Mouse (Mus musculus): Measurements from ENCODE around the gene Runx3. TPM values are rescaled to one million over a fixed set of nuclear protein-coding genes. Genes with fewer than 3 reads are reported as not detected.

Runx3 gene
- polyA plus RNA-seq, 1 experiment from 2014 or later = not detected

DNA sequence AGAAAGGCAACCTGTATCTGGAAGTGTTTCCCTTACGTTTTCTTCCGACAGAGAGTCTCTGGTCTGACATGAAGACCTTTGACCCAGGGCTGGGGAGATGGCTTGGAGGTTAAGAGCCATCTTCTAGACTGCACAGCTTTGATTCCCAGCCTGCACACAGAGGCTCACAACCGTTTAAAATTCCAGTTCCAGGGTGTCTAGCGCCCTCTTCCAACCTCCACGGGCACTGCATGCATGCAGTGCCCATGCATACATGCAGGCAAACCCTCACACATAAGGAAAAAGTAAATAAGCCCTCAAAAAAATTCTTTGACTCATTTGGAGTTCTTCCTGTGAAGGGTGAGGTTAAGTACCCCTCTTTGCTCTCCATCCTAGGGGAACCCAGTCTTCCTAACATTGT, 5.9 kb downstream of the Runx3 start:
- Histone ChIP-seq H3K4me3 (ENCODE audit: low read length) (no peak overlapping the region), H3K4me1 (ENCODE audit: insufficient read depth, low read length) (peaks cover 5% of the 10 kb centered on the region; the same call in 1 of the 2 replicates), H3K36me3 (ENCODE audit: insufficient read depth, low read length) (no peaks in the 10 kb centered on the region), H3K27me3 (ENCODE audit: insufficient read depth, low read length) (peaks cover 14% of the 10 kb centered on the region), H3K27ac (ENCODE audit: low read length) (no peak overlapping the region), H3K4me2 (replicated peaks; ENCODE audit: low read depth, low read length) (no peak overlapping the region), H3K9ac (replicated peaks; ENCODE audit: low read length) (no peak overlapping the region), H3K9me3 (ENCODE audit: low read length) (no peaks in the 10 kb centered on the region)
- WGBS = 65% methylated on average over 5 of the region's 5 CpGs
- ATAC-seq (ENCODE audit: low FRiP score, low TSS enrichment) = no peak

- no peak for ATAC-seq (ENCODE audit: low FRiP score, low TSS enrichment)
- Histone ChIP-seq H3K36me3 (ENCODE audit: insufficient read depth, low read length) (no peaks in the 10 kb centered on the region), H3K4me3 (ENCODE audit: low read length) (peak overlapping the region; percentile 29), H3K27me3 (ENCODE audit: insufficient read depth, low read length) (peaks cover 14% of the 10 kb centered on the region), H3K4me1 (ENCODE audit: insufficient read depth, low read length) (peaks cover 5% of the 10 kb centered on the region; the same call in 1 of the 2 replicates), H3K27ac (ENCODE audit: low read length) (no peak overlapping the region), H3K9ac (replicated peaks; ENCODE audit: low read length) (0 out of 2 replicates have a peak overlapping the region, but pooled peaks have one; percentile 17), H3K4me2 (replicated peaks; ENCODE audit: low read depth, low read length) (peak overlapping the region; percentile 51), H3K9me3 (ENCODE audit: low read length) (no peaks in the 10 kb centered on the region)
- WGBS = 12% methylated on average over 22 of the region's 22 CpGs
Observed at GRCm38 (mm10) chr4:135128841-135129520, 8.5 kb downstream of the Runx3 start.

DNA sequence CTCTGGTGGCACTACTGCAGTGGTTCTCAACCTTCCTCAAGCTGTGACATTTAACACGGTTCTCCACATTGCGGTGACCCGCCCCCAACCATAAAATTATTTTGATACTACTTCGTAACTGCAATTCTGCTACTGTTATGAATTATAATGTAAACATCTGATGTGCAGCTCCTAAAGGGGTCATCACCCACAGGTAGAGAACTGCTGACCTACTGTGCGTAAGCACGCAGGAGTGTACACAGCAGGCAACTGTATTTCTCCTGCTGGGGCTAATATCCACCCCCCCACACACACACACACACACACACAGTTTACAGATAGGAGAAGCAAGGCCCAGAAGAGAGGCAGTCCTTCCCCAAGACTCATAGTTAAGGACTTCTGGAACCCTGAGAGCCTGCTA, 9.7 kb downstream of the Runx3 start:
- no peak overlapping the region for H3K27ac ChIP-seq (ENCODE audit: low read length)
- H3K4me3 ChIP-seq (ENCODE audit: low read length) = no peak overlapping the region
- no peaks in the 10 kb centered on the region for H3K36me3 ChIP-seq (ENCODE audit: insufficient read depth, low read length)
- no peaks in the 10 kb centered on the region for H3K9me3 ChIP-seq (ENCODE audit: low read length)
- 83% methylated on average over 6 of the region's 6 CpGs for WGBS
- peaks cover 14% of the 10 kb centered on the region for H3K27me3 ChIP-seq (ENCODE audit: insufficient read depth, low read length)
- no peak for ATAC-seq (ENCODE audit: low FRiP score, low TSS enrichment)
- peaks cover 5% of the 10 kb centered on the region; the same call in 1 of the 2 replicates for H3K4me1 ChIP-seq (ENCODE audit: insufficient read depth, low read length)
- no peak overlapping the region for H3K4me2 ChIP-seq (replicated peaks; ENCODE audit: low read depth, low read length)
- no peak overlapping the region for H3K9ac ChIP-seq (replicated peaks; ENCODE audit: low read length)

DNA sequence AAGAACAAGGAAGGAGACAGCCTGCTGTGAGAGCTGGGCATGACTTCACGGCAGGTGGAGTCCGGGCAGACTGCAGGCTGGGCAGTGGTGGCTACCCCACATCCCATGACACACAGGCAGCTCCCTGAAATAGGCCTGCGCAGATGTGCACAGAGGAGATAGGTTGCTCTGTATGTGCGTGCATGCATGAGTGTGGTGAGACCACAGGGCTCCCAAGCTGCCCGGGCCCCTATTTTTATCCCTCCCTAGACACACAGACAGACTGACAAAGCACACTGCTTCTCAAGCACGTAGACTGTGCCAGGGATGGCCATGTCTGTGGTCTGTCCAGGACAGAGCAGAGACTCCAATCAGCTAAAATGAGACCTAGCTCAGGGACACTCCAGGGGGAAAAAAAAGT, 10.7 kb downstream of the Runx3 start:
- H3K27ac ChIP-seq (ENCODE audit: low read length) = no peak overlapping the region
- no peak overlapping the region for H3K9ac ChIP-seq (replicated peaks; ENCODE audit: low read length)
- peaks cover 5% of the 10 kb centered on the region; the same call in 1 of the 2 replicates for H3K4me1 ChIP-seq (ENCODE audit: insufficient read depth, low read length)
- H3K27me3 ChIP-seq (ENCODE audit: insufficient read depth, low read length) = peaks cover 14% of the 10 kb centered on the region
- H3K4me3 ChIP-seq (ENCODE audit: low read length) = no peak overlapping the region
- WGBS = 82% methylated on average over 6 of the region's 6 CpGs
- no peak overlapping the region for H3K4me2 ChIP-seq (replicated peaks; ENCODE audit: low read depth, low read length)
- H3K9me3 ChIP-seq (ENCODE audit: low read length) = no peaks in the 10 kb centered on the region
- H3K36me3 ChIP-seq (ENCODE audit: insufficient read depth, low read length) = no peaks in the 10 kb centered on the region
- no peak for ATAC-seq (ENCODE audit: low FRiP score, low TSS enrichment)

- H3K9me3 ChIP-seq (ENCODE audit: low read length) = no peaks in the 10 kb centered on the region
- peaks cover 8% of the 10 kb centered on the region for H3K27me3 ChIP-seq (ENCODE audit: insufficient read depth, low read length)
- ATAC-seq (ENCODE audit: low FRiP score, low TSS enrichment) = no peak
- peaks cover 5% of the 10 kb centered on the region; the same call in 1 of the 2 replicates for H3K4me1 ChIP-seq (ENCODE audit: insufficient read depth, low read length)
- H3K4me3 ChIP-seq (ENCODE audit: low read length) = no peak overlapping the region
- H3K9ac ChIP-seq (replicated peaks; ENCODE audit: low read length) = no peak overlapping the region
- H3K27ac ChIP-seq (ENCODE audit: low read length) = no peak overlapping the region
- 88% methylated on average over 12 of the region's 12 CpGs for WGBS
- H3K36me3 ChIP-seq (ENCODE audit: insufficient read depth, low read length) = no peaks in the 10 kb centered on the region
- H3K4me2 ChIP-seq (replicated peaks; ENCODE audit: low read depth, low read length) = no peak overlapping the region
Observed at GRCm38 (mm10) chr4:135132797-135133196, 12.3 kb downstream of the Runx3 start.

DNA sequence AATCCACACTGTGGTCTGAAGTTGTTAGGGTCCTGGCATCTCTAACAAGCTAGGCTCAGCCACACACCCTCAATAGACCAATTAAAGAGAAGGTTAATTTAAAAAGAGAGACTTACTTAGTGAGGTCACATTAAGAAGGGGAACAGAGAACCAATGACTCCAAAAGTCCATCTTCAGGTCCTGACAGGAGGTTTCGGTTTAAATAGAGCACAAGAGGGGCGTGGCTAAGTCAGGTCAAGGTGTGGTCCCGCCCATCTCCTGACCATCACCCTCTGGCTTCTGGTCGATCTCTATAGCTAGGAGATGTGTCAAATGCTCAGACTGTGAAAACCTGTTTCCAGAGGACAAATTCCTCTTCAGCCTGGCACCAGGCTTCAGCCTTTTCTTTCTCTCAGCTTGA, 13.3 kb downstream of the Runx3 start:
- ATAC-seq (ENCODE audit: low FRiP score, low TSS enrichment) = no peak
- peaks cover 5% of the 10 kb centered on the region; the same call in 1 of the 2 replicates for H3K4me1 ChIP-seq (ENCODE audit: insufficient read depth, low read length)
- no peaks in the 10 kb centered on the region for H3K9me3 ChIP-seq (ENCODE audit: low read length)
- no peak overlapping the region for H3K9ac ChIP-seq (replicated peaks; ENCODE audit: low read length)
- 52% methylated on average over 4 of the region's 4 CpGs for WGBS
- H3K4me2 ChIP-seq (replicated peaks; ENCODE audit: low read depth, low read length) = no peak overlapping the region
- H3K27me3 ChIP-seq (ENCODE audit: insufficient read depth, low read length) = peaks cover 12% of the 10 kb centered on the region
- H3K27ac ChIP-seq (ENCODE audit: low read length) = no peak overlapping the region
- no peak overlapping the region for H3K4me3 ChIP-seq (ENCODE audit: low read length)
- H3K36me3 ChIP-seq (ENCODE audit: insufficient read depth, low read length) = no peaks in the 10 kb centered on the region

- H3K9me3 ChIP-seq (ENCODE audit: low read length) = no peaks in the 10 kb centered on the region
- no peak for ATAC-seq (ENCODE audit: low FRiP score, low TSS enrichment)
- no peak overlapping the region for H3K27ac ChIP-seq (ENCODE audit: low read length)
- WGBS = 66% methylated on average over 6 of the region's 6 CpGs
- H3K36me3 ChIP-seq (ENCODE audit: insufficient read depth, low read length) = no peaks in the 10 kb centered on the region
- no peak overlapping the region for H3K4me2 ChIP-seq (replicated peaks; ENCODE audit: low read depth, low read length)
- H3K4me3 ChIP-seq (ENCODE audit: low read length) = no peak overlapping the region
- H3K27me3 ChIP-seq (ENCODE audit: insufficient read depth, low read length) = peaks cover 25% of the 10 kb centered on the region
- no peak overlapping the region for H3K9ac ChIP-seq (replicated peaks; ENCODE audit: low read length)
- no peaks in the 10 kb centered on the region; the same call in 1 of the 2 replicates for H3K4me1 ChIP-seq (ENCODE audit: insufficient read depth, low read length)
Observed at GRCm38 (mm10) chr4:135135331-135135730, 14.9 kb downstream of the Runx3 start.

GRCm38 (mm10) chr4:135136202-135136601, 15.8 kb downstream of the Runx3 start:
- no peak for ATAC-seq (ENCODE audit: low FRiP score, low TSS enrichment)
- H3K9ac ChIP-seq (replicated peaks; ENCODE audit: low read length) = no peak overlapping the region
- 64% methylated on average over 8 of the region's 8 CpGs for WGBS
- H3K4me2 ChIP-seq (replicated peaks; ENCODE audit: low read depth, low read length) = no peak overlapping the region
- H3K4me3 ChIP-seq (ENCODE audit: low read length) = no peak overlapping the region
- H3K27me3 ChIP-seq (ENCODE audit: insufficient read depth, low read length) = peaks cover 34% of the 10 kb centered on the region
- H3K36me3 ChIP-seq (ENCODE audit: insufficient read depth, low read length) = no peaks in the 10 kb centered on the region
- H3K27ac ChIP-seq (ENCODE audit: low read length) = no peak overlapping the region
- H3K9me3 ChIP-seq (ENCODE audit: low read length) = no peaks in the 10 kb centered on the region
- peaks cover 4% of the 10 kb centered on the region; the same call in 1 of the 2 replicates for H3K4me1 ChIP-seq (ENCODE audit: insufficient read depth, low read length)

DNA sequence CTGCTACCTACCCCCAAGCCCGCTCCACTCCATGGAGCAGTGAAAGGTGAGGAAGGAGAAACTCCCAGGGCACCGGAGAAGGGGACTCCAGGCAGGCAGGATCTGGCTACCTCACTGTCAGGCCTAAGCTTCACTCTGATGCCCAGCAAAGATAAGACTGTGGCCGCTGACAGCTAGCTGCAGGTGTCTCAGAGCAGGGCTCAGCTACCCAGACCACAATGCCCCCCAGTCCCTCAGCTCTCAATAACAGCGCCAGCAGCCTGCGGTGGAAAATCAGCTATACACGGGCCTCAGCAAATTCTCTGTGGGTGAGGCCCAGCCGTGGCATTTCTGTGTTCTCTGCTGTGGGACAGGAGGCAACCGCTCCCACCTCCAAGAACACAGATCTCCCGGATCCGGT, 16.2 kb downstream of the Runx3 start:
- Histone ChIP-seq H3K27ac (ENCODE audit: low read length) (no peak overlapping the region), H3K4me3 (ENCODE audit: low read length) (no peak overlapping the region), H3K9me3 (ENCODE audit: low read length) (no peaks in the 10 kb centered on the region), H3K36me3 (ENCODE audit: insufficient read depth, low read length) (no peaks in the 10 kb centered on the region), H3K27me3 (ENCODE audit: insufficient read depth, low read length) (peaks cover 38% of the 10 kb centered on the region), H3K4me2 (replicated peaks; ENCODE audit: low read depth, low read length) (no peak overlapping the region), H3K4me1 (ENCODE audit: insufficient read depth, low read length) (peaks cover 4% of the 10 kb centered on the region; the same call in 1 of the 2 replicates), H3K9ac (replicated peaks; ENCODE audit: low read length) (no peak overlapping the region)
- WGBS = 71% methylated on average over 10 of the region's 10 CpGs
- ATAC-seq (ENCODE audit: low FRiP score, low TSS enrichment) = no peak

Measured in kidney, embryonic 16.5 days (tissue).